In genomic region chr5:96498083-96498482, GRCm38 (mm10) we compare ENCODE assay signal across 13 mouse cellular contexts.
"Had no signal": no experiment of that assay in that cellular context is flagged by ENCODE, and none has a peak within 500 bp of the region (broad histone marks: within the 10 kb centered on the region; RNA-seq: fewer than 3 reads in every experiment).

No protein-coding gene starts in this region.

- ATAC-seq: hindbrain, embryonic 16.5 days; intestine, postnatal 0 days had no signal

- H3K4me2 ChIP-seq: midbrain, embryonic 11.5 days had no signal

- DNase-seq: kidney, postnatal 10 days; layer of hippocampus, postnatal 36 days; lung, adult 2 months; lung, postnatal 14 days; lung, postnatal 4 days; midbrain, embryonic 14.5 days; thymus, adult 18-20 months; thymus, postnatal 36 days had no signal

- H3K4me3 ChIP-seq: left cerebral cortex, adult 2 months had no signal

- H3K27ac ChIP-seq: left cerebral cortex, adult 2 months; liver, embryonic 14.5 days had no signal

- H3K9ac ChIP-seq: liver, embryonic 14.5 days had no signal
